Comparison of ENCODE assay signal across 9 mouse cellular contexts in the genomic region with DNA sequence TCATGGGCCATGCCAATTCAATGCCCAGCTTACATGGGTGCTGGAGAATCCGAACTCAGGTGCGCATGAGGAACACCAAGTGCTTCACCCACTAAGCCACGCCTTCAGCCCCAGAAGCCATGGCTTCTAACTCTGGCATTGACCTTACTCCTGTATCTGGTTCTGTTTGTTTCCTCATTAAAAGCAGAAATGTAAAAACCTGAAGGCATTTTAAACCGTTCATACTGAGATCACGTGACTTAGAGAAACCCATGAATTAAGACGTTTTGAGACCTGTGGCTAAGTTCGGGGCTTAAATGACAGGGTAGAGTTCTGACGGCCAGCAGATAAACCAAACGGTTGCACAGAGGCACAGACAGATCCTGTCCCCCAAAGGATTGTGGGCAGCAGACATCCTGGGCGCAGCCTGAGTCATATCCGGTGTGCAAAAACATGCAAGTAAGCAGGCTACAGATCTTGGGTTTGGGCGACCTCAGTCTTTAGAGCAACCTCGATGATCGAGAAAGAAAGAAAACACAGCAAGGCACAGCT. TPM values are rescaled to one million over a fixed set of nuclear protein-coding genes. Genes with fewer than 3 reads are reported as not detected.
DNase-seq lines count a peak whose midpoint lies in the region; ATAC-seq lines count a peak whose summit lies in the region.
"Had no signal": no experiment of that assay in that cellular context is flagged by ENCODE, and none has a peak within 500 bp of the region (broad histone marks: within the 10 kb centered on the region; RNA-seq: fewer than 3 reads in every experiment).

No protein-coding gene starts in this region.

- H3K4me3 ChIP-seq in forebrain, embryonic 15.5 days = no peak overlapping the region
- peak overlapping the region; percentile 20 for H3K4me3 ChIP-seq in intestine, embryonic 16.5 days (ENCODE audit: low read length)

- H3K36me3 ChIP-seq in forebrain, embryonic 15.5 days = no peaks in the 10 kb centered on the region
- no peaks in the 10 kb centered on the region for H3K36me3 ChIP-seq in intestine, embryonic 16.5 days (ENCODE audit: control insufficient read depth, insufficient read depth, low read length)

- no peaks in the 10 kb centered on the region; the same call in 1 of the 2 replicates for H3K4me1 ChIP-seq in forebrain, embryonic 15.5 days
- H3K4me1 ChIP-seq in intestine, embryonic 16.5 days (ENCODE audit: control insufficient read depth, insufficient read depth, low read length) = peaks cover 3% of the 10 kb centered on the region; the same call in 1 of the 2 replicates

- 73% methylated on average over 14 of the region's 14 CpGs for WGBS in forebrain, embryonic 15.5 days
- 64% methylated on average over 14 of the region's 14 CpGs for WGBS in intestine, embryonic 16.5 days

- ATAC-seq in forebrain, embryonic 15.5 days (replicated peaks) = peak; percentile 15; the same call in 1 of the 2 replicates
- ATAC-seq in intestine, embryonic 16.5 days = peak; percentile 58; the same call in 1 of the 2 replicates

- no peak overlapping the region; the same call in 1 of the 2 replicates for H3K9ac ChIP-seq in forebrain, embryonic 15.5 days (replicated peaks)
- H3K9ac ChIP-seq in intestine, embryonic 16.5 days (ENCODE audit: low read depth, low read length) = 0 out of 2 replicates have a peak overlapping the region, but pooled peaks have one; percentile 17

- no peak overlapping the region for H3K4me2 ChIP-seq in forebrain, embryonic 15.5 days (replicated peaks)
- H3K4me2 ChIP-seq in intestine, embryonic 16.5 days (ENCODE audit: low read depth, low read length) = peak overlapping the region; percentile 32

- peak; percentile 43 for DNase-seq in adrenal gland, adult 2 months
- DNase-seq in adrenal gland, postnatal 4 days (ENCODE audit: low spot score in 2 of 2) = no peak
- peak; percentile 89 for DNase-seq in MEL-GATA-1-ER (ENCODE audit: extremely low read depth, low read depth)
- DNase-seq in lung, postnatal 10 days = peak; percentile 45
- DNase-seq in spleen, postnatal 36 days (ENCODE audit: low spot score in 2 of 2) = peak; percentile 64 to 67
- DNase-seq in layer of hippocampus, postnatal 36 days = no peak

- no peak overlapping the region for H3K27ac ChIP-seq in forebrain, embryonic 15.5 days (replicated peaks)
- no peak overlapping the region for H3K27ac ChIP-seq in intestine, embryonic 16.5 days (ENCODE audit: low read length)

- no peaks in the 10 kb centered on the region for H3K9me3 ChIP-seq in forebrain, embryonic 15.5 days
- 0 out of 2 replicates have a peak, but pooled peaks cover 3% of the 10 kb centered on the region for H3K9me3 ChIP-seq in intestine, embryonic 16.5 days (ENCODE audit: control insufficient read depth, low read length)

- H3K27me3 ChIP-seq in forebrain, embryonic 15.5 days = no peaks in the 10 kb centered on the region
- no peaks in the 10 kb centered on the region for H3K27me3 ChIP-seq in intestine, embryonic 16.5 days (replicated peaks; ENCODE audit: control insufficient read depth, insufficient read depth, low read length)

RNA-seq across cellular contexts. Expression of gene 1700012B07Rik, which starts 32.2 kb away (rescaled TPM):
- not detected for total RNA-seq in adrenal gland, adult 2 months (2021)
- not detected in 2 replicates for polyA plus RNA-seq in adrenal gland, adult 2 months (2012; rRNA removed)
- not detected for total RNA-seq in adrenal gland, postnatal 4 days (2021)
- not detected in 2 replicates for polyA plus RNA-seq in forebrain, embryonic 15.5 days (2015; fragmentation: Nextera tagmentation; extraction: Ambion mirVana)
- not detected in 2 replicates for polyA plus RNA-seq in intestine, embryonic 16.5 days (2015; fragmentation: Nextera tagmentation; extraction: Ambion mirVana)
- not detected for total RNA-seq in layer of hippocampus, postnatal 36 days (2021)
- total RNA-seq: ES-E14 had no signal

Comparison
In these comparisons a context has a peak if more than half of its experiments do, and no peak if none do; other contexts are left out.
1. DNase-seq: peak in adrenal gland, adult 2 months (single experiment), MEL-GATA-1-ER (single experiment), lung, postnatal 10 days (single experiment) and spleen, postnatal 36 days (2 of 2); none in adrenal gland, postnatal 4 days (0 of 2) and layer of hippocampus, postnatal 36 days (0 of 2).